Mouse (Mus musculus) E14TG2a.4 (cell line): Measurements from ENCODE around the gene Syne3.

Experiments
- CTCF ChIP-seq: conservative IDR thresholded peaks from 2 replicates; pipeline ENCODE4 v1.5.1; 2014; ENCODE audit warnings: low read length
- NANOG ChIP-seq: IDR thresholded peaks from 2 replicates; pipeline ENCODE4 v1.6.1; 2014; ENCODE audit warnings: borderline replicate concordance, low read length, mixed read lengths
- POU5F1 ChIP-seq: IDR thresholded peaks from 2 replicates; pipeline ENCODE4 v1.6.1; 2014; ENCODE audit warnings: low read length, borderline replicate concordance

DNA sequence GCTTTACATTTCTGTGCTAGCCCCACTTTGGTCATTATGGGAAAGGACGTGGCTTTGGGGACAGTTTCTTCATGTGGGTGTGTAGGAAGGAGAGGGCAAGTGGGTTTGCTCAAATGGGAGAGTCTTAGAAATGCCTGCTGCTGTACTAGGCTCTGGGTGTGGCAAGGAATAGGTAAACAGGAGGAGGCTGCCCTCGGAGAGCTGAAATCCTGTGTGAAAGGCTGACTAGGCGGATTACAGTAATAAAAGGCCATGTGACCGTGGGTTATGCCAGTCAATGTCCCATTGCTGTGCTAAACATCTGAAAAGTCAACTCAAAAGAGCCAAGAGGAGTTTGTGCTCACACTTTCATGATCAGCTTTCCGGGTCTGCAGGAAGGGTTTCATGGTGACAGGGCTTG is 127.1 kb downstream of the Syne3 start:
- TF ChIP-seq CTCF (no peak), NANOG (no peak), POU5F1 (no peak)
